Mouse (Mus musculus) urinary bladder, postnatal 36 days (tissue): Measurements from ENCODE around the gene Tm9sf1.

Experiments used
- DNase-seq, 2 experiments: peaks; one replicate each; pipeline ENCODE4 v3.0.0; 2022; ENCODE audit warnings: low spot score in 2 of 2, mixed read lengths in 1 of 2

Tm9sf1 gene

GRCm38 (mm10) chr14:55590748-55591330, 52.8 kb downstream of the Tm9sf1 start, which contains the start of gene Psme2:
Psme2 (minus strand) TSS chr14:55591113.
- peak; percentile 90 to 95 for DNase-seq

GRCm38 (mm10) chr14:55589771-55590448, 53.7 kb downstream of the Tm9sf1 start:
- no peak for DNase-seq

GRCm38 (mm10) chr14:55589271-55589670, 54.3 kb downstream of the Tm9sf1 start:
- DNase-seq = no peak

GRCm38 (mm10) chr14:55586149-55586548, 57.5 kb downstream of the Tm9sf1 start:
- DNase-seq = no peak
